Mouse (Mus musculus): Measurements from ENCODE around the gene Large2.

The Large2 gene

DNA sequence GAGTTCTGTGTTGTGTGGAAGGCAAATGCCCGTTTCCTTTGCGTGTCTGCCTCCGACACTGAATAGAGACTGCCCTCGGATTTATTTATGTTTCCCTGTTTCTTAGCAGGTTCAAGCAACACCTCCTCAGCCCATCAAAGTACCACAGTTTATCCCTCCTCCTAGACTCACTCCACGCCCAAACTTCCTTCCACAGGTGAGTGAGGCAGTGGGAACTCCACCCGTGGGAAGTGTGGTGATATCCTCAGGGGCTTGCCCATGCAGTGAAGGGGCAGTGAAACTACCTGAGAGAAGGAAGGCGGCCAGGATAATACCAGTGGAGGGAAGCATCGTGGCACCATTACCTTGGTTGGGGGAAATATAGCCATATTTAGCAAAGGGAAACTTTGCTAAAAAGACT is 46.5 kb downstream of the Large2 start:
- in situ Hi-C loops (cut with MseI, MboI): no loop called here

DNA sequence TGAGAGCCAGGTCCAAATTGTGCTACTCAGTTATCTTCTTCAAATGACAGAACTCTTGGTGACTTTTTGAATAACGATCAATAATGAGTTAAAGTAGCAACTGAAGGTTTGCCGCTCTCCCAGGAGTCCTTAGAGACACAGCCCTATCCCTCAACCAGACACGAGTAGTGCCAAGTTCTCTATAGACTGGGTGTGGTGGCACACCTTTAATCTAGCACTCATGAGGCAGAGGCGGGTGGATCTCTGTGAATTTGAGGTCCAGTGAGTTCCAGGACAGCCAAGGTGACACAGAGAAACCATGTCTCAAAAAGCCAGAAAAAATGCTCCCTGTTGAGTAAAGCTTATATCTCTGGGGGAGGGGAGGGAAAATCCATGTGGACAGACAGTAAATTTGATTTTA is 47.1 kb downstream of the Large2 start:
- in situ Hi-C loops (cut with MseI, MboI): no loop called here

DNA sequence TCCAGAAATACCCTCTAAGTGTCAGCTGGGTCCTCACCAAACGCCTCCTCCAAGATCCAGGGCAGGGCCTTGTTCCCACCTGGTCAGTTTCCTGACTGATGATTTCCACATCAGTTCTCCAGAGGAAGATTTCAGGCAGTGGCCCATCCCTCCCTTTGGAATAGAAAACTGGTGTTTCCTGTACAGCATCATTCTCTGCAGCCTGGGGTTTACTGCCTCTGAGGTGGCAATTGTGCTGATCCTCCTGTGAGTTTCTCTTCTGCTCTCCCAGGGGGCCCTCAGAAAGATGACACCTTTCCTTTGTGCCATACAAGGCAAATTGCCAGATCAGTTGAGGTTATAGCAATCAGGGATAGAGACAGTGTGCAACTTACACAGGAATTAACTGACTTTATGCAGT is 48.4 kb downstream of the Large2 start:
- in situ Hi-C loops (cut with MseI, MboI): no loop called here

DNA sequence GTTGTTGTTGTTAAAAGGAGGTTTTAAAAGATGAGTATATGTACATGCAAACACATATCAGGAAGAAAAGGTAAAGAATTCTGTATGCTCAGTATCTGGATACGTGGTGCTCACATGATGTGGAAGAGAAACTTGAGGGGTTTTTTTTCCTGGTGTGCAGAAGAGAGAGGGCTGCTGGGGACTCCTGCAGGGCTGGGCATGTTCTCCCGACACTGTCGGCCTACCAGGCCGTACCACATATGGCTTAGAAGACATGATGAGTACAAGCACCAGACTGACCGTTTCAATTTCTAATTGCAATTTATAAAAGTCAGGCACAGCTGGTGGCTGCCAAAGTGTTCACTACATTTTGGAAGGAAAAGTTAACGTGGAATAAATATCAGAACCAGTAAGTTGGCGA is 49.0 kb downstream of the Large2 start:
- in situ Hi-C loops (cut with MseI, MboI): no loop called here

GRCm38 (mm10) chr2:92322669-92323068 is 52.0 kb downstream of the Large2 start:
- in situ Hi-C loops (cut with MseI, MboI): no loop called here

DNA sequence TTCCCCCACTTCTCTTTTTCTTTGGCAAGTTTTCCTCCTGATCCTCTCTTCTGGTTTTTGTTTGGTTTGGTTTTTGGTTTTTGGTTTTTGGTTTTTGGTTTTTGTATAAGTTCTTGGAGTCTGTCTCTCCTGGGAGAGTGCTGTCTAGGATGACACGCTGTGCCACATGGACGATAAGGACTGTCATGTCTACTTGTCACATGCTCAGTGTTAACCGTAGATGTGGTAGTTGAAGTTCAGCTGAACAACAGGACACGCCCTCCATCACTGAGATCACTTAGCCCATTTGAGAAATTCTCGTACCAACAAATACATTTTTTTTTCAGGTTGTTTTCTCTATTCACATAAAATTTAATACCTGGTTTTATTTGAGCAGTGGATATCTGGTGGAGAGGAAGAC is 57.4 kb downstream of the Large2 start:
- in situ Hi-C loops (cut with MseI, MboI): no loop called here

- in situ Hi-C loops (cut with MseI, MboI): no loop called here
These were observed 58.0 kb downstream of the Large2 start for GRCm38 (mm10) chr2:92316652-92317051.

Data from mouse trophoblast stem cell (cell line).